Mouse (Mus musculus) ES-Bruce4 (cell line): ENCODE data around the gene Ahdc1. TPM values are rescaled to one million over a fixed set of nuclear protein-coding genes. Genes with fewer than 3 reads are reported as not detected.

Experiments used
- H3K27ac ChIP-seq: 2 replicates; pipeline ENCODE4 v1.5.1; 2012; ENCODE audit warnings: low read length, inconsistent platforms; ENCODE audit not compliant: insufficient read depth
- H3K27me3 ChIP-seq: 2 replicates; pipeline ENCODE4 v1.6.1; 2012; ENCODE audit warnings: mild to moderate bottlenecking, low read length, inconsistent platforms; ENCODE audit not compliant: control insufficient read depth, poor library complexity, insufficient read depth, severe bottlenecking
- H3K36me3 ChIP-seq: 2 replicates; pipeline ENCODE4 v1.6.1; 2012; ENCODE audit warnings: inconsistent platforms, mild to moderate bottlenecking, low read length, moderate library complexity; ENCODE audit not compliant: control insufficient read depth, poor library complexity, insufficient read depth, severe bottlenecking
- H3K4me1 ChIP-seq: one replicate; pipeline ENCODE4 v1.8.1; 2011; ENCODE audit warnings: low read length; ENCODE audit not compliant: control insufficient read depth, insufficient read depth
- H3K4me3 ChIP-seq: 2 replicates; pipeline ENCODE4 v1.5.1; 2011; ENCODE audit warnings: low read depth, mild to moderate bottlenecking, low read length
- H3K9ac ChIP-seq: 2 replicates; pipeline ENCODE4 v1.6.1; 2012; ENCODE audit warnings: low read depth, mild to moderate bottlenecking, inconsistent platforms; ENCODE audit not compliant: poor library complexity, severe bottlenecking
- H3K9me3 ChIP-seq: replicated peaks from 2 replicates; pipeline ENCODE4 v1.6.1; 2012; ENCODE audit warnings: mild to moderate bottlenecking, low read length, inconsistent platforms; ENCODE audit not compliant: control insufficient read depth, poor library complexity, insufficient read depth, severe bottlenecking
- CTCF ChIP-seq: IDR thresholded peaks from one replicate; pipeline ENCODE4 v1.8.1; 2011; ENCODE audit warnings: low read depth, low read length
- EP300 ChIP-seq: IDR thresholded peaks from 2 replicates; pipeline ENCODE4 v1.6.1; 2011; ENCODE audit warnings: low read depth, low read length; ENCODE audit not compliant: insufficient read depth
- POLR2A ChIP-seq: IDR thresholded peaks from one replicate; pipeline ENCODE4 v1.8.1; 2011; ENCODE audit warnings: low read length; ENCODE audit not compliant: insufficient read depth
- polyA plus RNA-seq: library from polyadenylated mRNA; stranded (reverse); fragments of >200 nt; gene quantifications from 2 replicates; pipeline ENCODE4 v1.2.4, GENCODE M21; 2011; ENCODE audit warnings: low read depth; ENCODE audit not compliant: missing spikeins, insufficient read depth, insufficient read length

Ahdc1 gene
- polyA plus RNA-seq, 1 experiment, result 88.2 TPM

GRCm38 (mm10) chr4:133020721-133021120 lies 9.7 kb downstream of the Ahdc1 start:
- Histone ChIP-seq H3K36me3 (no peaks in the 10 kb centered on the region), H3K27ac (no peak overlapping the region), H3K4me1 (peaks cover 22% of the 10 kb centered on the region), H3K27me3 (no peaks in the 10 kb centered on the region), H3K9ac (no peak overlapping the region), H3K9me3 (no peaks in the 10 kb centered on the region), H3K4me3 (no peak overlapping the region)
- no peak for TF ChIP-seq CTCF
- no peak for TF ChIP-seq POLR2A
- TF ChIP-seq EP300, result no peak

DNA sequence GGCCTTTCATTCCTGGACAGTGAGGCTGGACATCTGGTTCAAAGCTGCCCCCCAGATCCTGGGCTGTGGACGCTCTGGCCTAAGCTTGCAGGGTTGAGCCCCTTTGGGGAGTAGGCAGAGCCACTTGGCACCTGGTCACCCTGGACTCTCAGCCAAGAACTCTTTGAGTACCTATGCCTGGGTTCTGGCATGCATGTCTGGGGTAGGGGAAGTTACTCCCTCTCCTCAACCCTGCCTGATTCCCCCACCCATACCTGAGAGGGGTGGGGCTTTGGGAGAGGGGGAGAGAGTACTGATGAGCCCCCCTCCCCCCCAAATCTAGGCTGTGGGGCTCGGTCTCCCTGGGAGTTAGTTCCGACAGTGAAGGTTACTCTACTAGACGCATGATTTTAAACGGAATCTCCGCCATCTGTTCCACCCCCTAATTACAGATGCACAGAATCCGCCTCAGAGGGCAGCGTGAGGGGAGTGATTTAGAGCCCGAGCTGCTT lies 10.2 kb downstream of the Ahdc1 start:
- H3K27ac ChIP-seq, result 0 out of 2 replicates have a peak overlapping the region, but pooled peaks have one; percentile 3
- H3K4me1 ChIP-seq, result peaks cover 22% of the 10 kb centered on the region
- no peaks in the 10 kb centered on the region for H3K27me3 ChIP-seq
- no peaks in the 10 kb centered on the region for H3K9me3 ChIP-seq
- 0 out of 2 replicates have a peak overlapping the region, but pooled peaks have one; percentile 12 for H3K9ac ChIP-seq
- no peaks in the 10 kb centered on the region for H3K36me3 ChIP-seq
- H3K4me3 ChIP-seq, result peak overlapping the region; percentile 0; the same call in 1 of the 2 replicates
- no peak for TF ChIP-seq POLR2A
- TF ChIP-seq EP300, result 0 out of 2 replicates have a peak, but pooled peaks have one; percentile 13

DNA sequence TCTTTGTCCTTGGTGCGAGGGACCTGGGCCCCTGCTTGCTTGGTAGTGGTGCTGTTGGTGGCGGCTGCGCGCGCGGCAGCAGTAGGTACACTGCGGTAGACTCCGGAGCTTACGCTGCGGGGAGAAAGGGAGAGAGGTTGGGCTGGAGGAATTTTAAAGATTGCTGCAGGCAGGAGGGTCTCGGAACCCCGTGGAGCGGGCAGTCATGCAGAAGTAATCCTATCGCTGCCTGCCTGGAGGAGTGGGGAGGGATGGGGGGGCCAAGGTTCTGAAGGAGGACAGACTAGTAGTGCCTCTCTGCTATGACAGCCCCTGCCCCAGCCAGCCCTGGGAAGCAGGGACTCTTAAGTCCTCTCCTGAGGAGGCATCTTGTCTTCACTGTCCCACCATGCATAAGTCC lies 11.2 kb downstream of the Ahdc1 start:
- Histone ChIP-seq H3K9ac (peak overlapping the region; percentile 18; the same call in 1 of the 2 replicates), H3K9me3 (no peaks in the 10 kb centered on the region), H3K4me3 (peak overlapping the region; percentile 11; the same call in 1 of the 2 replicates), H3K4me1 (peaks cover 26% of the 10 kb centered on the region), H3K27me3 (no peaks in the 10 kb centered on the region), H3K27ac (no peak overlapping the region), H3K36me3 (no peaks in the 10 kb centered on the region)
- TF ChIP-seq CTCF, result no peak
- TF ChIP-seq POLR2A, result no peak
- no peak for TF ChIP-seq EP300

- Histone ChIP-seq H3K9me3 (no peaks in the 10 kb centered on the region), H3K36me3 (no peaks in the 10 kb centered on the region), H3K27me3 (no peaks in the 10 kb centered on the region), H3K9ac (no peak overlapping the region), H3K4me3 (no peak overlapping the region), H3K27ac (no peak overlapping the region), H3K4me1 (peaks cover 26% of the 10 kb centered on the region)
- TF ChIP-seq CTCF (no peak), POLR2A (no peak)
Observed at GRCm38 (mm10) chr4:133022954-133023635, 12.0 kb downstream of the Ahdc1 start.

GRCm38 (mm10) chr4:133023636-133024035 lies 12.6 kb downstream of the Ahdc1 start:
- Histone ChIP-seq H3K9ac (no peak overlapping the region), H3K4me1 (peaks cover 28% of the 10 kb centered on the region), H3K27ac (no peak overlapping the region), H3K27me3 (no peaks in the 10 kb centered on the region), H3K4me3 (no peak overlapping the region), H3K9me3 (no peaks in the 10 kb centered on the region), H3K36me3 (no peaks in the 10 kb centered on the region)
- no peak for TF ChIP-seq CTCF
- no peak for TF ChIP-seq EP300
- no peak for TF ChIP-seq POLR2A

GRCm38 (mm10) chr4:133024404-133024803 lies 13.3 kb downstream of the Ahdc1 start:
- no peak overlapping the region for H3K27ac ChIP-seq
- no peaks in the 10 kb centered on the region for H3K36me3 ChIP-seq
- H3K9ac ChIP-seq, result no peak overlapping the region
- H3K4me1 ChIP-seq, result peaks cover 32% of the 10 kb centered on the region
- no peak for TF ChIP-seq POLR2A
- H3K9me3 ChIP-seq, result no peaks in the 10 kb centered on the region
- H3K4me3 ChIP-seq, result no peak overlapping the region
- H3K27me3 ChIP-seq, result no peaks in the 10 kb centered on the region
